Mouse (Mus musculus) CD8-positive naive resting alpha-beta T cell, adult 57 days (primary cell): ENCODE data around the gene Hhipl2. TPM values are rescaled to one million over a fixed set of nuclear protein-coding genes. Genes with fewer than 3 reads are reported as not detected.

Source experiments
- total RNA-seq: library from RNA; stranded (reverse); gene quantifications from one replicate; pipeline ENCODE4 v1.2.4, GENCODE M21; 2023

Gene Hhipl2
- not detected for total RNA-seq

GRCm38 (mm10) chr1:183417873-183418272 is at the start of gene Hhipl2:
Gene Hhipl2, plus strand, starts transcription at chr1:183418215.

GRCm38 (mm10) chr1:183369427-183370014 is 48.5 kb upstream of the Hhipl2 start, which contains the start of gene Mia3:
Gene Mia3, minus strand, starts transcription at chr1:183369553.

GRCm38 (mm10) chr1:183388426-183389406 is 29.3 kb upstream of the Hhipl2 start, which contains the start of gene Taf1a:
Gene Taf1a, plus strand, starts transcription at chr1:183388981.

Other genes starting within 250 kb of the Hhipl2 start
- 16.9 TPM for gene Disp1, start 196.7 kb upstream of the Hhipl2 start, total RNA-seq
- 36.3 TPM for gene Aida, start 121.6 kb upstream of the Hhipl2 start, total RNA-seq
- 64.4 TPM for gene Brox, start 120.9 kb upstream of the Hhipl2 start, total RNA-seq
- gene Mia3, start 48.7 kb upstream of the Hhipl2 start, total RNA-seq = 192 TPM
- gene Taf1a, start 29.2 kb upstream of the Hhipl2 start, total RNA-seq = 27.2 TPM